Mouse (Mus musculus): ENCODE results near the gene Fubp3. TPM values are rescaled to one million over a fixed set of nuclear protein-coding genes. Genes with fewer than 3 reads are reported as not detected.

Fubp3 gene
- total RNA-seq, 2 experiments from 2014 or later: 13.1 to 17.0 TPM

- DNase-seq (ENCODE audit: low spot score): no peak
- intact Hi-C loops (cut with DNase I): no loop called here
These were observed 46.2 kb downstream of the Fubp3 start for GRCm38 (mm10) chr2:31618484-31619161.

DNA sequence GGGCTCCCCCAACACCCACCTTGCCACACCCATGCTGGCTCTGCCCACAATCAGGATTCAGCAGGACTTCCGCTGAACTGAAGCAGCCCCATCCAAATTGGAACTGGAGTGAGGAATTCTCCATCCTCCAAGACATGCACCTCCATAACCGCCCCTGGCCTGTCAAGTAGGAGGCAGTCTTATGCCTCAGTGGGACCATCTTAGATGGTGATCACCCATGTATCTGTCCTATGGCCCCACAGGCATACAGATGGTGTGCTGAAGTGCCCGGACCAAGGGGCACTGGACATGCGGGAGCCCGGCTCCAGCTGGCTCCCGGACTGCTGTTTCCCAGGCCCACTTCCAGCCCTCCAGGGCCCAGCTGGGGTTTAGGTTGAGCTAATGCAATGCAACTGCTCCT lies 46.8 kb downstream of the Fubp3 start:
- DNase-seq (ENCODE audit: low spot score): no peak
- intact Hi-C loops (cut with DNase I): no loop called here

GRCm38 (mm10) chr2:31633531-31633930 lies 61.1 kb downstream of the Fubp3 start:
- DNase-seq (ENCODE audit: low spot score): no peak
- intact Hi-C loops (cut with DNase I): no loop called here

DNA sequence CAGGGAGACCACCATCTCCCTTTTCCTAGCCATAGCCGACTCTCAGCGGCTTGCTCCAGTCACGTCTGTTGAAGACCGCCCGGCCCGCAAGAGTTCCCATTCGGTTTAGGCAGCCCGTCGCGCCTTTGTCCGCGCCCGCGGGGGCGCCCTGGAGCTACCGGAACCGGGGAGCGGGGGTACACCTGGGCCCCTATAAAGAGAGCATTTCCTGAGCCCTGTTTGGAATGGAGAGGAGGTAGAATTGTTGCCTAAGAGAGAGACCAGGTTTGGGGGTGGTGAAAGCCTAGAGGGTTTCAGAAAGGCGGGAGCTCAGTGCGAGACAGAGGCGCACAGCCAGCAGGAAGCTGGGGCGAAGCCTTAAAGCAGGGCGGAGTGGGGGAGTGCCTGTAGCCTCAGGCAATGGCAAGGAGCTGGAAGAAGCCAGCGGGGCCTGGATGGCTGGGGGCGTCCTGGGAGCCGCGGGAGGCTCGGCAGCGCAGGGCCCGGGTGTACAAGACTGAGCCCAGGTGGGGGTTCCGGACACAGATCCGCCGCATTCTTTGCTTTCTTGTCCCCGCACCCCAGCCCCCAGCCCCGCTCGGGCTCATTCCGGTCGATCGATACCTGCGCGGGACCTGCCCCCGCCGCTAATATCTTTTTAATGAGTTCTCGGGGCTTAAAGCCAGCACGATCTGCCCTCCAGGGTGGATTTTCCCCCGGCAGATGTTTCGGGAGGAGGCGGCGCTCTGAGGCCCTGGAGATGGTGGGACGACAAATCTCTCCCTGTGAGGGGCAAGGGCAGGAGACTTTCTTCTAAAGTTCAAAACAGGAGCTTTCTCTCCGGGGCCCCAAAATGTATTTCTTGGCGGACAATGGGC lies 63.1 kb downstream of the Fubp3 start:
- DNase-seq (ENCODE audit: low spot score): no peak
- intact Hi-C loops (cut with DNase I): no loop called here

DNA sequence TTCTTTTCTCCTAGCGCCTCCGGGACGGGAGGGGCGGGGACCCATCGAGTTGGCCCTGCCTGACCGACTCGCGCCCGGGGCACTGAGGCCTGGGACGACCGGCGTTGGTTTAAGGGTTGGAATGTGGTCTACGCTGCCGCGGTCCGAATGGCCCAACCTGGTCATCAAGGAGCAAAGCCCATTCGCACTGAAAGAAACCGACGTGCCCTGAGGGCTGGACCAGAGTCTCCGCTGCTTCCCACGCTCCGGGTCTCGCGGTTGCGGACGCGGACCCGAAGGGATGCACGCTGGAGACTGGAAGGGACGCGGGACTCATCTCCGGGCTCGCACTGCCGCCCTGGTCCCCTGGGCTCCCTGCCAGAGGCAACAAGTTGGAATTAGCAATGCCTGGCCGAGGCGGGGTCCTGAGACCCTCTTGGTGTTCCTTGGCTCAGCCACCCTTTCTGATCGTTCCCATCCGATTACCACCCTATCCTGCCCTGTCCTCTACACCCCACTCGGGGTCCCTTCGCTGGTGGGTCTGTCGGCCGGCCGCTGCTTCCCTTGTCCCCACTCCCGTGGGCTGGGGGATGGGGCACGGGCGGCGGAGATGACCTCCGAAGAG lies 63.8 kb downstream of the Fubp3 start:
- DNase-seq (ENCODE audit: low spot score): no peak
- intact Hi-C loops (cut with DNase I): no loop called here

DNA sequence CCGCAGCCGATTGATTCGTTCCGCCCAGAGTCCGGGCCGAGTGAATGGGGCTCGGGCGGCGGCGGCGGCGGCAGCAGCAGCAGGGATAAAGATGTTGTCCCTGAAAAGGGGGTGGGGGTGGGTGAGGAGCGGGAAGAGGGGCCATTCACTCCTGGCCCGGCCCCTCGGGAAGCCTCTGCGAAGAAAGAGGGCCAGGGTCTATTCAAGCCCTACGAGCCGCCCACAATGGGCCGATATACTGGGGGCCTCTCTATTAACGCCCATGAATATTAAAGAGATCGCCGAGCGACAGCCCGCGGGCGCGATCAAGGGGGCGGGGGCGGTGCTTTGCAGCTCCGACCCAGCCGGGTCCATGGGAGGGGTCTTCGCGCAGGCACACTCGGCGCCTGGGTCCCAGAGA lies 64.3 kb downstream of the Fubp3 start:
- DNase-seq (ENCODE audit: low spot score): no peak
- intact Hi-C loops (cut with DNase I): no loop called here

DNA sequence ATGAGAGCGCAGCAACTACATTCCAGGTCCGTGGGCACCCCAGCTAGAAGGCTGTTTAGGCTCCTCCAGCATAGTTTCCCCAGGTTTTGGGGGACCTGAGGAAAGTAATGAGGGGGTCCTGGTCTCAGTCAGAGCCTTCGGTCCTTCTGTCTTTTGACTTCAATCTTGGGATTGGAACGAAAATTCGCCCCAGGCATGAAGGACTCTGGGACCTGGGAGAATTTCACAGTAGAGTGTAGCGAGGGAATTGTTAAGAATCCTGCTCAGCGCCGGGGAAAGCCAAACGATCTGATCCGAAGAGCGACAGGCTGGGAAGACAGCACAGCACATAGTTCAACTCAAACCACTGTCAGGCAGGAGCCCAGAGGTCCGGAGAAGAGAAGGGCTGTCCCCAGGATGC lies 64.9 kb downstream of the Fubp3 start:
- intact Hi-C loops (cut with DNase I): no loop called here
- DNase-seq (ENCODE audit: low spot score): no peak

- no peak for DNase-seq (ENCODE audit: low spot score)
- intact Hi-C loops (cut with DNase I): no loop called here
These were observed 65.4 kb downstream of the Fubp3 start for GRCm38 (mm10) chr2:31637807-31638206.

- DNase-seq (ENCODE audit: low spot score): no peak
- intact Hi-C loops (cut with DNase I): no loop called here
These were observed 66.4 kb downstream of the Fubp3 start for GRCm38 (mm10) chr2:31638581-31639465.

DNA sequence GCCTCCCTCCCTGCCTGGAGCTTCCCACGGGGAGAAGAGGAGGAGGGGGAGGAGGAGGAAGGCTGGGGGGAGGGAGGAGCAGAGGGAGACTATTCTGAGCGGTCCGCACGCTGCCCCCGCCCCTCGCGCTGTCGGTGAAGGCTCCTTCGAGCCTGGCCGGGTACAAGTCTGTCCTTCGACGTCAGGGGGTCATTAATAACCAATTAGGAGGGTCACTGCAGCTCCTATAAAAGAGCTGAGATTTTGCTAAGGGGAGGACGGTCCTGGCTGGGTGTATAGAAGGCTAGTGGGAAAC lies 67.0 kb downstream of the Fubp3 start:
- intact Hi-C loops (cut with DNase I): no loop called here

DNA sequence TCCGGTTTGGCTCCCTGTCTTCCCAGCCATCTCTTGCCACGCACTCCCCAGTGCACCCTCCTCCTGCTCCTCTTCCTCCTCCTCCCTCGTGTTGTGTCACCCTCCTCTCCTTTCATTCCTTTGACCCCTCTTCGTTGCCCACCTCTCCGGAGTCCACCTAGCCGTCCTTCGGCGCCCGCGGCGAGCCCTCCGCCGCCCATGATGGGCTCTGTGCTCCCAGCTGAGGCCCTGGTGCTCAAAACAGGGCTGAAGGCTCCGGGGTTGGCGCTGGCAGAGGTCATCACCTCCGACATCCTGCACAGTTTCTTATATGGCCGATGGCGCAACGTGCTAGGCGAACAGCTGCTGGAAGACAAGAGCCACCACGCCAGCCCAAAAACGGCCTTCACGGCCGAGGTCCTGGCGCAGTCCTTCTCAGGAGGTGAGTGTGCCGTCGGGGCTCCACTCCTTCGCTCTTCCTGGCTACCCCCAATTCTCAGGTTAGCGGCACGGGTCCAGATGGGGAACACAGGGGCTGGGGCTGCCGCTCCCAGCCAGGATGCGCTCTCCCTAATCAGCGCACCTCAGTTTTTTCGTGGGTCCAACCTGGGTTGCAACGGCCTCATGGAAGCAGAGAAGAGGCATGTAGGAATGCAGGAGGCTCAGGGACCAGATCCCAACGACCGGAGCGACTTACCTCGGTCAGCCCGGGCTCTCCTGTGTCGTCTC lies 67.6 kb downstream of the Fubp3 start, which contains the start of gene Prdm12:
Gene Prdm12, plus strand, starts transcription at position 137 of the 708 bp plus-strand sequence.
- intact Hi-C loops (cut with DNase I): no loop called here
- no peak for DNase-seq (ENCODE audit: low spot score)

More for the DNA sequence above, 67.0 kb downstream of the Fubp3 start:
- DNase-seq (ENCODE audit: low spot score): no peak

DNA sequence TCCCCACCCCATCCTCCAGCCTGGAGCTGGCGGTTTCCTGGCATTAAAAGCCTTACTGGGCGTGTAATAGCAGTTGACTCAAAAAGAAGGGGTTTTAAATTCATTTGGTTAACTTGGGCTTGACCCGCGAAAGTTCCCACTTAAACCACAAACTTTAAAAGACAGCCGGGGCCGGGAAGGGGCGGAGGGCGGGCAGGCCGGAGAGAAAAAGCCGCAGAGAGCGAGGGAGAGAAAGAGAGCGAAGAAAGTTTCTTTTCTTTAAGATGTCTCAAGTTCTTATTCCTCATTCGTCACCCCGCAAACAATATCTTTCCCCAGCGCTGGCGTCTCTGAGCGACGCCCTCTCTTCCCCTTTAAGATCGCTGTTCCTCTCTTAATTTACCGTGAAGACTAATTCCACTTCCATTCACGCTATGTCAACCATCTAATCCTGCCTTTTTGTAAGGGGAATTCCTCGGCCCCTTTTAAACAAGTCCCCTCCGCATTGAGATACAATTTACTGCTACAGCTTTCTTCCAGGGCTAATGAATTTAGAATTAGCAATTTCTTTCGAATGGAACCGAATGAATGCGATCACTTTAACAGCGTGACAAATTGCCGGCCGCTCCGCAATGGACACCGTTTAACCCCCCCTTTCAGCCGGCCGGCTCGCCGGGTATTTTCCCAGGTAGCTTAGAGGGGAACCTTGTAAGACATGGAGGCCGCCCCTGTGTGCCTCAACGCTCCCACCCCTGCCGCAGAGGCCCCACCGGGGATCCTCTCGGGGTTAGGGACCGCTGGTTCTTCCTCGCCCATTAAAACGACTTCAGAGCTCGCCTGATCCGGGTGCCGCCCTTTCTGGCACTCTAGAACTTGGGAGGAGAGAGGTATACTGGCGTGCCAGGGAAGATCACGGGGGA lies 68.4 kb downstream of the Fubp3 start:
- DNase-seq (ENCODE audit: low spot score): no peak
- intact Hi-C loops (cut with DNase I): no loop called here

DNA sequence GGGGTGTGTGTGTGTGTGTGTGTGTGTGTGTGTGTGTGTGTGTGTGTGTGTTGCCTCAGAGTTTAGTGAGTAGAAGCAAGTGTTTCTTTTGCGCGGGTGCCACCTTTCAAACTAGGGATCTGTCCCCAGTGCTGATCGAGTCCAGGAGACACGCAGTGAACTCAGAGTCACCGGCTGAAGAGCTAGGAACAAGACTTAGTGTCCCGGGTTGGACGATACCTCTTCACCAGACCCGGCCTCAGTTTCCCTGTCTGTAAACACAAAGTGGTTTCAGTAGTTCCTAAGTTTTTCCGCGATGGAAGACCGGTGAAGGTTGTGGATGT lies 69.0 kb downstream of the Fubp3 start:
- intact Hi-C loops (cut with DNase I): no loop called here
- no peak for DNase-seq (ENCODE audit: low spot score)

DNA sequence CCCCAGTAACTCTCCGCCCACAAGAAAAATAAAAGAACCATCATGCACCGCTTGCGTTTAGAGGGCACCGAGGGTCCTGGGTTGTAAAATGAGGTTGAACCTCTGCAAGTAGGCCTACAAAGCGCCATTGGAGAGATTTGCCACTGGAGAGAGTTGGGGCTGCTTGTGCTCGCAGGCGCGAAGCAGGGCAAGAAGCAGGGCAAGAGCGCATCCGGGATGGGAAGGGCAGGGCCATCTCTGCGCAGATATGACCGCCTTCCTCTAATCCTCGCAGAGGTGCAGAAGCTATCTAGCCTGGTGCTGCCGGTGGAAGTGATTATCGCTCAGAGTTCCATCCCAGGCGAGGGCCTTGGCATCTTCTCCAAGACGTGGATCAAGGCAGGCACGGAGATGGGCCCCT lies 69.5 kb downstream of the Fubp3 start:
- DNase-seq (ENCODE audit: low spot score): no peak
- intact Hi-C loops (cut with DNase I): no loop called here

GRCm38 (mm10) chr2:31653971-31654853 lies 81.8 kb downstream of the Fubp3 start:
- intact Hi-C loops (cut with DNase I): no loop called here
- no peak for DNase-seq (ENCODE audit: low spot score)

- intact Hi-C loops (cut with DNase I): loop anchor here (1.0 kb wide), 1 partner anchor 172 kb away; no protein-coding TSS in a partner anchor
- DNase-seq (ENCODE audit: low spot score): no peak
These were observed 82.6 kb downstream of the Fubp3 start for GRCm38 (mm10) chr2:31654854-31655559.

GRCm38 (mm10) chr2:31656374-31656773 lies 83.9 kb downstream of the Fubp3 start:
- no peak for DNase-seq (ENCODE audit: low spot score)
- intact Hi-C loops (cut with DNase I): no loop called here
